Mouse (Mus musculus) liver, adult 2 months (tissue): ENCODE data around the gene Acp5. TPM values are rescaled to one million over a fixed set of nuclear protein-coding genes. Genes with fewer than 3 reads are reported as not detected.

Experiments
- DNase-seq: peaks from one replicate; pipeline ENCODE4 v3.0.0-alpha.2; 2011; ENCODE audit warnings: low read depth, low spot score; ENCODE audit errors: extremely low read depth
- H3K27ac ChIP-seq: fragments of 200-500 bp; replicated peaks from 2 replicates; pipeline ENCODE4 v1.5.1; 2012; ENCODE audit warnings: low read depth, mild to moderate bottlenecking, control low read depth, inconsistent platforms, low read length; ENCODE audit not compliant: insufficient read depth
- H3K27me3 ChIP-seq: fragments of 200-500 bp; 2 replicates; pipeline ENCODE4 v1.6.1; 2012; ENCODE audit warnings: mild to moderate bottlenecking, moderate library complexity, low read length, inconsistent platforms; ENCODE audit not compliant: control insufficient read depth, insufficient read depth
- H3K36me3 ChIP-seq: fragments of 200-500 bp; 2 replicates; pipeline ENCODE4 v1.6.1; 2012; ENCODE audit warnings: low read length, inconsistent platforms; ENCODE audit not compliant: control insufficient read depth, insufficient read depth
- H3K4me1 ChIP-seq: fragments of 200-500 bp; 2 replicates; pipeline ENCODE4 v1.6.1; 2011; ENCODE audit warnings: low read length; ENCODE audit not compliant: control insufficient read depth, insufficient read depth
- H3K4me3 ChIP-seq: fragments of 200-500 bp; 2 replicates; pipeline ENCODE4 v1.5.1; 2011; ENCODE audit warnings: low read depth, mild to moderate bottlenecking, control low read depth, low read length, moderate library complexity; ENCODE audit not compliant: insufficient read depth
- H3K79me2 ChIP-seq: fragments of 200-500 bp; 2 replicates; pipeline ENCODE4 v1.6.1; 2012; ENCODE audit warnings: inconsistent platforms, mild to moderate bottlenecking, low read length, moderate library complexity; ENCODE audit not compliant: control insufficient read depth, insufficient read depth
- H3K9ac ChIP-seq: fragments of 200-500 bp; 2 replicates; pipeline ENCODE4 v1.6.1; 2012; ENCODE audit warnings: low read depth, mild to moderate bottlenecking, control low read depth, inconsistent platforms, low read length
- CTCF ChIP-seq: fragments of 200-500 bp; IDR thresholded peaks from 2 replicates; pipeline ENCODE4 v1.5.1; 2011; ENCODE audit warnings: low read depth, low read length, control low read depth
- POLR2A ChIP-seq: fragments of 200-500 bp; IDR thresholded peaks from 2 replicates; pipeline ENCODE4 v1.6.1; 2011; ENCODE audit warnings: low read length, control low read depth; ENCODE audit not compliant: insufficient read depth; ENCODE audit errors: extremely low read depth
- WGBS: fragments of 180-500 bp; shearing (Covaris S2); methylation state at CpG from one replicate; pipeline ENCODE4 v1.1.7; 2018; 5-methylcytosine and 5-hydroxymethylcytosine counted together
- polyA plus RNA-seq: library from polyadenylated mRNA; depleted of rRNA; stranded (reverse); fragments of >200 nt; gene quantifications from 2 replicates; pipeline ENCODE4 v1.2.3, GENCODE M21; 2012
- total RNA-seq: library from RNA; depleted of rRNA; stranded (reverse); fragments of >200 nt; gene quantifications from 2 replicates; pipeline ENCODE4 v1.2.3, GENCODE M21; 2014

The Acp5 gene
- total and polyA plus RNA-seq, 2 experiments: 93.6 to 211 TPM

GRCm38 (mm10) chr9:22117754-22118456 lies 17.6 kb downstream of the Acp5 start:
- peak; percentile 87 for DNase-seq
- no peaks in the 10 kb centered on the region for H3K27me3 ChIP-seq
- H3K4me1 ChIP-seq: peaks cover 7% of the 10 kb centered on the region; the same call in 1 of the 2 replicates
- peak overlapping the region; percentile 53; the same call in 1 of the 2 replicates for H3K4me3 ChIP-seq
- no peak overlapping the region for H3K9ac ChIP-seq
- TF ChIP-seq POLR2A (no peak), CTCF (peak; percentile 34)
- H3K36me3 ChIP-seq: peaks cover 5% of the 10 kb centered on the region
- no peak overlapping the region for H3K27ac ChIP-seq
- H3K79me2 ChIP-seq: peaks cover 3% of the 10 kb centered on the region; the same call in 1 of the 2 replicates
- WGBS: 35% methylated on average over 10 of the region's 10 CpGs

- TF ChIP-seq CTCF (no peak), POLR2A (0 out of 2 replicates have a peak, but pooled peaks have one; percentile 46)
- H3K4me1 ChIP-seq: peaks cover 7% of the 10 kb centered on the region; the same call in 1 of the 2 replicates
- under 1% methylated on average over 52 of the region's 52 CpGs for WGBS
- H3K9ac ChIP-seq: peak within 1 kb of the TSS; percentile 88
- no peaks in the 10 kb centered on the region for H3K27me3 ChIP-seq
- peak within 1 kb of the TSS; percentile 72 for H3K27ac ChIP-seq
- DNase-seq: peak; percentile 92
- H3K36me3 ChIP-seq: peaks cover 11% of the 10 kb centered on the region
- H3K79me2 ChIP-seq: peaks cover 3% of the 10 kb centered on the region; the same call in 1 of the 2 replicates
- peak within 1 kb of the TSS; percentile 83 for H3K4me3 ChIP-seq
Observed at GRCm38 (mm10) chr9:22116740-22117426, 18.6 kb downstream of the Acp5 start, which contains the start of gene Elof1. TSS of gene Elof1 (minus strand) at chr9:22117172.

GRCm38 (mm10) chr9:22116086-22116485 lies 19.4 kb downstream of the Acp5 start:
- Histone ChIP-seq H3K79me2 (peaks cover 3% of the 10 kb centered on the region; the same call in 1 of the 2 replicates), H3K4me3 (peak overlapping the region; percentile 83; the same call in 1 of the 2 replicates), H3K4me1 (peaks cover 7% of the 10 kb centered on the region; the same call in 1 of the 2 replicates), H3K27me3 (no peaks in the 10 kb centered on the region), H3K36me3 (peaks cover 14% of the 10 kb centered on the region), H3K27ac (no peak overlapping the region), H3K9ac (peak overlapping the region; percentile 88)
- no peak for DNase-seq
- WGBS: 19% methylated on average over 15 of the region's 15 CpGs
- TF ChIP-seq CTCF: no peak
- TF ChIP-seq POLR2A: no peak

GRCm38 (mm10) chr9:22115635-22116034 lies 19.9 kb downstream of the Acp5 start:
- TF ChIP-seq CTCF (no peak), POLR2A (no peak)
- Histone ChIP-seq H3K27ac (no peak overlapping the region), H3K79me2 (peaks cover 3% of the 10 kb centered on the region; the same call in 1 of the 2 replicates), H3K36me3 (peaks cover 14% of the 10 kb centered on the region), H3K4me1 (peaks cover 7% of the 10 kb centered on the region; the same call in 1 of the 2 replicates), H3K4me3 (no peak overlapping the region), H3K9ac (no peak overlapping the region), H3K27me3 (no peaks in the 10 kb centered on the region)
- no peak for DNase-seq
- WGBS: 91% methylated on average over 4 of the region's 4 CpGs

GRCm38 (mm10) chr9:22108194-22108593 lies 27.3 kb downstream of the Acp5 start:
- TF ChIP-seq POLR2A (no peak), CTCF (no peak)
- Histone ChIP-seq H3K79me2 (no peaks in the 10 kb centered on the region), H3K4me3 (no peak overlapping the region), H3K27me3 (no peaks in the 10 kb centered on the region), H3K4me1 (no peaks in the 10 kb centered on the region), H3K9ac (no peak overlapping the region), H3K36me3 (peaks cover 11% of the 10 kb centered on the region), H3K27ac (no peak overlapping the region)
- DNase-seq: no peak
- WGBS: 89% methylated on average over 9 of the region's 9 CpGs

- no peak for DNase-seq
- H3K4me3 ChIP-seq: no peak overlapping the region
- H3K27ac ChIP-seq: no peak overlapping the region
- no peak overlapping the region for H3K9ac ChIP-seq
- no peaks in the 10 kb centered on the region for H3K4me1 ChIP-seq
- peaks cover 5% of the 10 kb centered on the region; the same call in 1 of the 2 replicates for H3K27me3 ChIP-seq
- TF ChIP-seq POLR2A (no peak), CTCF (no peak)
- no peaks in the 10 kb centered on the region for H3K79me2 ChIP-seq
- no peaks in the 10 kb centered on the region for H3K36me3 ChIP-seq
- 14% methylated on average over 18 of the region's 18 CpGs for WGBS
Observed at GRCm38 (mm10) chr9:22099922-22100321, 35.6 kb downstream of the Acp5 start.
